Mouse (Mus musculus): ENCODE data around the gene Gm21885.

Gm21885 gene

DNA sequence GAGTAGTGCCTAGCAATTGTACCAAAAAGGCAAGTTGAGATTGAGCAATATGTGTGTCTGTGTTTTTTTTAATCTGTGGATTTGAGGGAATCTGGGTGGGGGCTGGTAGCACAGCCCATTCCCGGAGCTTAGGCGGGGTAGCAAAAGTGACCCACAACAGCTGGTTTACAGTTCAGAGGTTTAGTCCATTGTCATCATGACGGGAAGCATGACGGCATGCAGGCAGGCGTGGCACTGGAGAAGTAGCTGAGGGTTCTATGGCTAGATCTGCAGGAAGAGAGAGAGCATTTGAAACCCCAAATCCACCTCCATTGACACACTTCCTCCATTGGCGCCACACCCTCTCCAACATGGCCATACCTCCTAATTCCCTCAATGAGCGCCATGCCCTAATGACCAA lies 11.8 kb upstream of the Gm21885 start:
- DNase-seq = no peak

DNA sequence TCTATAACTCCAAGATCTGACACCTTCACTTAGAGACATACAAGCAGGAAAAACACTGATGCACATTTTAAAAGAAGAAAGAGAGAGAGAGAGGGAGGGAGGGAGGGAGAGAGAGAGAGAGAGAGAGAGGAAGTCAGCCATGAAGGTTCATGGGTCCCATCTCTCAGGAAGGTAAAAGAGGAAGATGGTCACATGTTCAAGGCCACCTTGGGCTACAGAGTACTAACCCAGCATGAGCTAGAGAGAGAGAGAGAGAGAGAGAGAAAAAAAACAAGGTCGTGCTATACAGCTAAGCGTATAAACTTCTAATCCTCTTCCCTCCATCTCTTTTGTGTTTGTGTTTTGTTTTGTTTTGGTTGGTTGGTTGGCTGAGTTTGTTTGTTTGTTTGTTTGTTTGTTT lies 10.7 kb upstream of the Gm21885 start:
- DNase-seq = no peak

DNA sequence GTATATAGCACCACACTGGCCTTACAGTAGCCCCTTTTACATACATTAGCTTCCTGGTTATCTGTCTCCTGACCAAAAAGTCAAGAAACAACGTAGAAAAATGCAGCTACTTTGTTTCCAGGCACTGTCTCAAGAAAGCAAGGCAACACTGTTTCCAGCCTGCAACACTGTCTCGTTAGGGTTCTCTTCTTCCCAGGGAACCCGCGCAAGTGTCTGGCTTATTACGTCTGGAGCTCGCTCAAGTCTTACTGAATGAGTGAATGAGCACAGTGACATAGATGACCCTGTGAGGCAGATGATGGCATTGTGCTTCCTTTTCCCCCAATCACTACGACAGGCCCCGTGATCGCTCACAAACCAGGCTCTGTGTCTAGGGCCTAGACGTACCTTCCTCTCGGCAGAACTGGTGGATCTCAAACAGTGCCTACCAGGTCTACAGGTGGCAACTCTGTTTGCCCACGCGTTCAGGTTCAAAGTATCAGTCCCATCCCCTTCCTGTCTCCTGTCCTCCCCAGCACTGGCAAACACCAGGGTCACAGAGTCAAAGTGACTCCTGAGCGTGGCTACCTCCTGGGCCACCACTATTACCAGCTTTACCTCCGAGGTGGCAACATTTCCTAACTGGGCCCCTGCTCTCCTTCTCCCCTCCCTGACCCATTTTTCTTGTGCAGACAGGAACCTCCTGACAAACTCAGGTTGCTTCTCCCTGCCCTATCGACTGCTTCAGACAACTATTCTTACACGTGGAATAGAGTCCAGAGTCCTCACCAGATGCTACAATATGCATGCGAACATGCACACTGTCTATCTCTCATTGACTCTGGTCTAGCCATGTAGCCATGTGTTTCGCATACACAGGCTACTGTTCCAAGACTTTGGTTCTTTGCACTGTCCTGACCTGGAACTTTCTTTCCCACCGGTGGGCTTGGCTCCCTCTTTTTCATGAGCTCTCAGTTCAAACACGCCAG lies 8.4 kb upstream of the Gm21885 start:
- no peak for DNase-seq

DNA sequence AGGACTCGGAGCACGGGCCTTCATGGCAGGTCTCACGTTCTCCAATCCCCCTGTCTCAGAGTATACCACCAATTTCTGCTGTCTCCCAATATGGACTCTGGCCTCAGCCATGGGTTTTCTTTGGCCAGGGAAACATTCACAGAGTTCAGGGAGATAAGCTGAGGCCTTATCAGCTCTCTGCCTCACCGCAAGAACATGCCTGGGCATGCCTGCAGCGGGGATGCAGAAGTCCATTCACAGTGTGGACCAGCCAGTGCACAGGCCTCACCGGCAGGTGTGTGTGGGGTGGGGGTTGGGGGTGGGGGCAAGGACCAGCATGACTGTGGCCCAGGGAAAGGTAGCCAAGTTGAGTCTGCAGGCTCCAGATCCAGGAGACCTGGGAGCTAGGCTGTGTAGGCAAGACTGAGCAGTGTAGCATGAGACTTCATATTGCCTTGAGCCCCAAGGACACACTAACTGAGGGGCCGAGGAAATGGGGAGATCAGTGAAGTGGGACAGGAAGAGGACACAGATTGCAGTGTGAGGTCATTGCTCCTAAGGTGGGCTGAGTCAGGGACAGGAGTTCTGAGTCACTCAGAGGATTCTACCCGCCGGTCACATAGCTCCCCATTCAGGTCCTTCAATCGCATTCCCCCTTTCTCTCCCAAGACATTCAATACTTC lies 7.3 kb upstream of the Gm21885 start:
- DNase-seq = no peak

DNA sequence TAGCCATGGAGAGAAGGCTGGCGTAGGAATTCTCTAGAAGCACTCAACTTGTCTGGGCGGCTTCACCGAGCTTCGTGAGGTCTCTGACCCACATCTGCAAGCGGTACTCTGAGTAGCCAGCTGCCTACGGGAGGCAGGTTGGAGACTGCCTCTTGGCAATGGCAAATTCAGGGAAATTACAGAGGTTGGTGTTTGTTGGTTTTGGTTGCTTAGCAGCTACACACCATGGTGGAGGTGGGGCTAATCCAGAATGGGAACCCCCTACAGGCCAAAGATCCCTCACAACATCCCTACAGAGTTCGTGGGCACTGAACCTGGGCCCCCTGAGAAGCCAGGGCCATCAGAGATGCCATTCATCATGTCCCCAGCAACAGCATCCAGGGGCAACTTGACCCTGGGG lies 6.4 kb upstream of the Gm21885 start:
- DNase-seq = no peak

DNA sequence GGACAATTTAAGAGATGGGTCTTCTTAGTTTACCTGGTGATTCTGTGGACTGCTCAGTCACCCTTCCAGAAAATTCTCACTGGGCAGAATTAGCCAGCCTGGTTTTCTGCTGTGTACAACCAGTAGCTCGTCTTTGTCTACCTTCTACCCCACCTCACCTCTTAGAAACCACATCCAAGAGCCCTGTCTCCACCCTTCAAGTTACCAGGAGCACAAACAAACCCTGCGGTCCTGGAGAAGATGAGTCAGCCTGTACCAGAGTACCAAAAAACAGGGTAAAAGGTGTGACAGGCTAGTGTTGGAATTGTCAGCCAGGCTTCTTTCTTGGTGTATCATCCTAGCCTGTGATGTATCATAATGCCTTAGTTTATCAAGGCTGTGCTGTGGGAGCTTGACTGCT lies 6.0 kb upstream of the Gm21885 start:
- no peak for DNase-seq

DNA sequence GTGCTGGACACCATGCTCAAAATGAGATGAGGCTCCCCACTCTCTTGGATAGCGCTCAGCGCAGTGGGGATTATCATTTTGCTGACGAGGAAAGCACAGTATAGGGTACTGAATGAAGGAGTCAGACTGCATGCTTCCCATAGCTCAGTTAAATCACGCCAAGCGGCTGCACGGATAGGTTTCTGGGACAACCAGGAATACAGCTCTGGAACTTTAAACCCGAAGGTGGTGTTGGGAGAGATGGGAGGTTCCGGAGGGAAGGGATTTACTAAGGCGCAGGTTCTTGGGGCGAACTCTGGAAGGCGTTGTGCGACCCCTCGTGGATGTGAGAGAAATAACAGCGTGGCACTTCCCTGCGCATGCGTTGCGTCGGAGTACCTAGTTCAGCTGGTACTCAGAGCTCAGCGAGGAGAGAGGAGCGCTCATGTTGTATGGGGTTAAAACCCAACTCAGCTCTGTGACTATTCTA lies 4.8 kb upstream of the Gm21885 start:
- peak; percentile 77 for DNase-seq

DNA sequence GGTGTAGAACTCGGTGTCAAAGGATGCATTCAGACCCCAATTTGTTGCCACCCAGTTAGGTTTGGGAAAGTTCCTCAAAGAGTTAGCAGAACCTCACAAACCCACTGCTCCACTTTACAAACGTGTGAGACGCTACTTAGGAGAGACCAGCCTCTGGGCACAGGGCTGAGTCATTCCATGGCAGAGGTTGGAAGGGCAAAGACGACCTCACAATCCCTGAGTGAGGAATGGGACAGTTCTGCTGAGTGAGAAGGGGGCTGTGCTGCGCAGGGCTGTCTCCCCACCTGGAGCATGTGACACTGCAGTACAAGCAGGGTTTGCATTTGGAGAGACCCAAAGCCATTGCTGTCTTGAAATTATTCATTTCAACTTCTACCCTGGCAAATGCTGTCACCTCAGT lies 618 bp downstream of the Gm21885 start:
- DNase-seq = no peak

DNA sequence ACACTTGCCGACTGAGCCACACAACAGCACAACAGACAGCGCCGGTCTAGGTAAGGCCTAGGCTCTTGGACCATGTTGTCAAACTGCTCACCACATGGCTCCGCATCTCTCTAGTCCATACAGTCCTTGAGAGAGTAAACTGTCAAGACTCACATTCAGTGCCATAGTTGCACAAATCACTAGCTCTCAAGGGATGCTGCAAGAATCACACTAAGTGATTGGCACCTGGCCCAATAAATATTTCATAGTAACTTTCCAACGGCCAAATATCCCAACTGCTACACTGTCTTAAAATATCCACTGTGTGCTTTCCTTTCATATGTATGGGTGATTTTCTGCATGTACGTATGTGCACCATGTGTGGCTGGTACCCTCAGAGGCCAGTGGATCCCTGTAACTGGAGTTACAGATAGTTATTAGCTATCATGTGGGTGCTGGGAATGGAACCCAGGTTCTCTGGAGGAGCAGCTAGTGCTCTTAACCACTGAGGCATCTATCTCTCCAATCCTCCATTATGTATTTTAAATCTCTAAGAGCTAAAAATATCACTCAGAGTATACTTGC lies 1.9 kb downstream of the Gm21885 start:
- no peak for DNase-seq

DNA sequence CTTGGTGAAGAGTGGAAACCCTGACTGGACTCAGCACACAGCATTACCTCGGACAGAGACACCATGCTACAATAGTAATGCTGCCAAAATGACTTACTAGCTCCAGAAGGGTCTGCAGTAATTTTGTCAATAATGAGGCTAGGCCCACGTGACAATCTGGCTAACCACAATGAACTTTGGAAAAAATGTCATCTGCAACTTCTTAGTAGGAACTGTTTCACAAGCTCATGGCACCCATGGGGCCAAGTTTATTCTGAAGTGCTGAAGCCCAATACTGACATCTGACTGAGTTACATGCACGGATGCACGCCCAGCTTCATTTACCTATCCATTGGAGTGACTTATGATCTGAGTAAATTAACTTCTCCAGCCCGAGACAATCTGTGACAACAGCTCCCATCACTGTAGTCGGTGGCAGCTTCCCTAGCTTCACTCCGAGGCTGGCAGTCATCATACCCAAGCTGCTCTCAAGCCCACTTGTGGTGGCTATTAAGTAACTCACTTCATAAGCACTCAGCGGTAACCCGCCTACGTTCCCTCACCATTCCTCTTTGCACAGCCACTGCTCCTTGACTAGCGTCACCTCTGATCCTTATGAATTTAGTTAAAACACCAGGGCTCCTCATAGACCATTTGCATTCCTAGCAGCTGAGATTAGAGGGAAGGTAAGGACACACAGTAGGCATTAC lies 4.4 kb downstream of the Gm21885 start:
- DNase-seq = no peak

DNA sequence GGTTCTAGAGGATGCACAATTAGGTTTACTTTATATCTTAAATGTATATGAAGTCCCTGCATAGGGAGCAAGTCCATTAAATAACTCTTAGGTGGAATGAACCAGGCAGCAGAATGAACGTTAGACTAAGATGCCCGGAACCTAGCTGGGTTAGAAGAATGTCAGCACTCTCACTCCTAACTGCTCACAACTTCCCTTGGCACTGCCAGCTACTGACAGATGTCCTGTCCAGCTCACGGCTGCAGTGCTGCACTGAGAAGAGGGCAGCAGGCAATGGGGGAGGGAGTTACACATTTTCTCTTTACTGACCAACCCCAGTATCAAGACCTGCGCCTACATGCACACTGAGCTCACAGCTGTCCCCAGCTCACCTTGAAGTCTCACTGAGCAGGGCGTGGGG lies 5.4 kb downstream of the Gm21885 start:
- DNase-seq = no peak

DNA sequence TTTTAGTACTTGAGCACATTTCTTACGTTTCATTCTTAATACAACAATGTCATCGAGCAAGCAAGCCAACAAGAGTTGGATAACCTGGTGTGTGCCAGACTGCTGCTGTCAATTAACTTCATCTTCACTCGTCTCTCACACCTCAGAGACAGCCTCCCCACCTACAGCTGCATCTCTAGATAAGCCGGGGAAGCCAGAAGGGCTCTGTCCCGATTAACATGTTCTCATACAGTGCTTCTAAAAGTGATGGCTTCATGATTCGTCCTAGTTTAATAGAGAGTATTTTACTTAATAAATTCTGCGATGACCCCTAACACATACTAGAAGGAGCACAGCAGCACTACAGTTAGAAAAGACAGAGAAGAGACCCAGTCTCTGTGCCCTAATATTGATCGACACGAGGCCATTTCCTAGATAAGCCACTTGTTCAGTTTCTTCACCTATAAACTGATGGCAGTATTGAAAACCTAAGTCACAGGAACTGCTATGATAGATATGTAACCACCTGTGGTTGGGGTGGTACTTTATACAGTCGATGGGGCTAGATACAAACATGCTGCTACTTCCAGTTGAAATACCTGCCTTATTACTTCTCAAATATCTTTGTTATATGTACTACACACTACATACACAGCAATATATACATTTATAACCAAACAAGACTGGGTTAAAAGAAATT lies 8.5 kb downstream of the Gm21885 start:
- no peak for DNase-seq

DNA sequence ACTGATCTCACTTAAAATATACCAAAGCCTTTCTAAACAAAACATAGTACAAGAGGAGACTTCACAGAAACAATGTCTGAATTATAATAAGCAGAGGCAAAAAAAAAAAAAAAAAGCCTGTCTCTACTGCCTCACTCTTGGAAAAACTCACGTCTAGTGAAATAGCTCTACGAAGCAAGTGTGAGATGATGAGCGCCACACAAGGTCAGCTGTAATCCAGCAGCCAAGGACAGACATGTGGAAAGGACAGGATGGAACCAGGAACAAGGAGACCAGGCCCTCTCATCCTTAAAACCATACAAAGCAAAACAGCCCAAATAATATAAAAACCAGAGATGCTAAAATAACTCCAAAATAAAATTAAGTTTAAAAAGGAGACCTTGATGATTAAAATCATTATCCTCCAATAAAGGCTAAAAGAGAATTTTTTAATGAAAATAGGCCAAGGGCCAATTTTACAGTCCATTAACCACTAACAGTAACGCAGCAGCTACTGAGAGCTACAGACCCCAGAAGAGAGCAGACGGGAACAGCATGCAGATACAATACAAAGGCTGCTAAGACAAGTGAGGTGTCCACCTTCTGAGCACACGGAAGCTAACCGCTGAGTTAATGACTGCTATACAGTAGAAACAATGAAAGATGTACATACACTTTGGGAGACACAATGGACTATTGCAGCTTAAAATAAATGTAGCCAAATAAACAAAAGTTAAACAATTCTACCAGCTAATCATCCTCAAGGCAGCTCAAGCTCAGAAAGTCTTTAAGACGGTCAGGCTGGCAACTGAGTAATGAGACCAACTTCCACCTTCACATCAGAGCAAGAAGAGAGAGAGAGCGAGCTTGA lies 13.5 kb downstream of the Gm21885 start:
- DNase-seq = no peak

DNA sequence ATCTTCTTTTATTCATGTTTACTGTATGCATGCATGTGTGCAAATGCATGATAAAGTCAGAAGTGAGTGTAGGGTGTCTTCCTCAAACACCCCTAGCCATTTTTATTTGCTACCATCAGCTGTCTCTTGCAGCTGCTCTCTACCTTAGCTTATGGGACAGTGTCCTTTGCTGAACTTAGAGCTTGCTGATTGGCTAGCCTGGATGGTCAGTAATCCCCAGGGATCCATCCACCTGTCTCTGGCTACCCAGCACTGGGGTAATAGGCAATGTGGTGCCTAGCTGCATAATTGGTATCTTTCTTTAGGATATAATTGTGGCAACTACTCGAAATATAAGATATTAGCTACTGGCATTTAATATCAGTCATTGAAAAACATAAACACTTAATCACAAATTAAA lies 31.1 kb downstream of the Gm21885 start:
- no peak for DNase-seq

DNA sequence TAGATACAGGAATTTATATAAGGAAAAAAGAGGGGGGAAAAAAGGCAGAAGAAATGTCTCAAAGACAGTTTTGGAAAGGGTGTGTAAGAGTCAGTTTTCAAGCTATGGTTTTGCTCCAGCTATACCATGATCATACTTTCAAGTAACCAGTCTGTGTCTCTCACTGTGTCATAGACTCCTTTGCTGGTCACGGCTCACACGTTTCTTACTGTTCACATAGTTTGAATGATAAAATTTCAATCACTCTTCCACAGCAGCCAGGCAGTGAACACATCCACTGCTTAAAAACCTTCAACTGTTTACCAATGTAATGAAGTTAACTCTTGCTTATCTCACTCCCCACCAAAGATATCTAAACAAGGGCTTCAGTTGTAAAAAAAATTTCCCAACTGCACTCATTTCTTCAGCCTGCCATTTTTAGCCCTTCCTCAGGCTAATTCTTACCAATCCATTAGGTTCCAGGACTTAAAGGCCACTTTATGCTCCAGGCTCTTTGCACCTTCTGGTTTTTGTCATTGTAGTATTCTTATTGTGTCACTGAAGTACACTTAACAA lies 32.5 kb downstream of the Gm21885 start:
- DNase-seq = no peak

DNA sequence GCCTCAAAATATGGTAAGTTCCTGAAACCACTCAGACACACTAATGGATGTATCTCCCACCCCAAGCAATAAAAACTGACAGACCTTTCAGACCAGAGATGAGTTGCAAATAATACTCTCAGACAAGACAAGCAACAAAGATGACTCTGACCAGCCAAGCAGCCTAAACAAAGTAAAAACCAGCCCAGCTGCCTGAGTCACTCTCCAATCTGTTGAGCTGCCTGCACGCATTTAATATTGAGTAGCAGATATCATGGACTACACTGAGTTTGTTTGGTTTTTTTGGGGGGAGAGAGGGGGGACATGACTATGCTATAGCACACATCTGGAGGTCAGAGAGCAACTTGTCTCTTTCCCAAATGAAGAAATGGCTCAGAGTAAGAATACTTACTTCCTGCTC lies 33.6 kb downstream of the Gm21885 start:
- DNase-seq = no peak

DNA sequence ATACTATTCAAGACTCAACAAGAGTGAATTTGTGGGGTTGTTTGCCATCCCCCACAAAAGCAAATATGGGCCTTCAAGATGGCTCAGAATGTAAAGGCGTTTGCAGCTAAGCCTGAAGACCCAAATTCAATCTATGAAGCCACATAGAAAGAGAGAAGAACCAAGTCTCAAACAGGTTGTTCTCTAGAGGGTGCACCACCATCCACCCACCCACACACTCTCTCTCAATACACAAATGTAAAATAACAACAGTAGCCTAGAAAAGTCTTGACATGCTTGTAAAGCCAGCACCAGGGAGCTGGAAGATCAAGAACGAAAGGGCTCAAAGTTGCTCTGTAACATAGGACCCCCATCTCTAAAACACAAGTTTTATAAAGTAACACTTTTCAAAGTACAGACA lies 34.9 kb downstream of the Gm21885 start:
- DNase-seq = no peak

DNA sequence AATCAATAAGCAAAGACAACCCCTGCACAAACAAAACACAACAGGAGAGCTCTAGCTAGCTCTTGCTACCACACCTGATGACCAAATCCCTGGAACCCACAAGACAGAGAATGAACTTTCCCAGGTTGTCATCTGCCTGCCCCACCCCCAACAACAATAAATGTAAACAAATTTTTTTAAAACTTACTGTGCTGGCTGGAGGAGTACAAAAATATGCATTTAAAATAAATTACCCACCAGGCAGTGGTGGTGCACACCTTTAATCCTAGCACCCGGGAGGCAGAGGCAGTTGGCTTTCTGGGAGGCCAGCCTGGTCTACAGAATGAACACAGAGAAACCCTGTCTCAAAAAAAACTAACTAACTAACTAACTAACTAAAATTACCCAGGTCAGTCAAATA lies 35.3 kb downstream of the Gm21885 start:
- DNase-seq = no peak

DNA sequence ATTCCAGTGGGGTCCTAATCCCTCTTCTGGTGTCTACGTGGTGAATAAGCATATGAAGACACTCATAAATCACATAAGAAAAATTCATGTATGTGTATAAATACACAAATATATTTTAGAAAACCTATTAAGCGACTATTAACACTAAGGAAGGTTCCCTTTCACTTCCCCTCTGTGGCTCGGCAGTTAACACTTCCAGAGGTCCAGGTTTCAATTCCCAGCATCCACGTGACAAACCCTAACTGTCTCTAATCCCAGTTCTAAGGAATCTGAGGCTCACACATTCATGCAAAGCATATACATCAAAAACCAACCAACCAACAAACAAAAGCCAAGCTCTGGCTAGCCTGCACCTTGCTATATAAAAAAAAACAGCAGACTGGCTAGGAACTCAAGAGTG lies 35.8 kb downstream of the Gm21885 start:
- DNase-seq = no peak

DNA sequence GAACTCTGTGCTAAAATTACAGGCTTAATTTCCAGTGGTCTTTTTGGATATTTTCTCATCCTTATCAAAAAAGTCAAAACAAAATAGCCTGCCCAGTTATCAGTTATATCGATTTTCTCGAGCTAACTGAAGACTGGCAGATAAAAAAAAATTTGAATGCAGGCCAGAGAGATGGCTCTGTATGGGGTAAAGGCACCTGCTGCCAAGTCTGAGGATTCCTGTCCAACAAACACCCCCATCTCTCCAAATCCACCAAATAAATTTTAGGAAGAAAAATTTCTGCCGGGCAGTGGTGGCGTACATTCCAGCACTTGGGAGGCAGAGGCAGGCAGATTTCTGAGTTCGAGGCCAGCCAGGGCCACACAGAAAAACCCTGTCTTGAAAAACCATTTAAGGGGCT lies 36.4 kb downstream of the Gm21885 start:
- no peak for DNase-seq

Measured in thymus, postnatal 25 days (tissue).